Mouse (Mus musculus): ENCODE data around the gene Col18a1.

Gene Col18a1

DNA sequence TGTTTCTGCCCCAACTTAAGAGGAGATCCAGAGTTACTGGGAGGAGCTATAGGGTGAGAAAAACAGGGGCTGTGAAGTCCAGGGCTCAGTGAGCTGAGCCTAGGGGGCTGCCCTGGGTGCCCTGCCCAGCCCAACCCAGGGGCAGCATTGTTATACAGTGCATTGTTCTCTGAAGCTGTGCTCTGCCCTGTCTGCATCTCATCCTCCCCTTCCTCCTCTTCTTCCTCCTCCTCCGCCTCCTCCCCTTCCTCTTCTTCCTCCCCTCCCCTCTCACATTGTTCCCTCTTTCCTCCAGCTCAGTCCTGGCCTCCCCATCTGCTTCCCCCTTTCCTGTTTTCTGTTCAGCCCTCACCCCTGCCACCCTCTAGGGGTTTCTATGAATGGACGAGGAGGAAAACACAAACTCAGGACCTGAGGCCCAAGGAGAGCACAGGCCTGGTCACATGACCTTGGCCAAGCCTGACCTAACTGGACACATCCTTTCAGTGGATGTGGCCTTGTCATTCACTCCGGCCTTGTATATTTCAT lies 16.5 kb upstream of the Col18a1 start:
- in situ Hi-C loops (cut with MseI, MboI), result no loop called here

GRCm38 (mm10) chr10:77180110-77180509 lies 13.8 kb upstream of the Col18a1 start:
- in situ Hi-C loops (cut with MseI, MboI), result no loop called here

GRCm38 (mm10) chr10:77178691-77179090 lies 12.3 kb upstream of the Col18a1 start:
- in situ Hi-C loops (cut with MseI, MboI), result no loop called here

- in situ Hi-C loops (cut with MseI, MboI), result no loop called here
Measured at GRCm38 (mm10) chr10:77170400-77170799, 4.1 kb upstream of the Col18a1 start.

DNA sequence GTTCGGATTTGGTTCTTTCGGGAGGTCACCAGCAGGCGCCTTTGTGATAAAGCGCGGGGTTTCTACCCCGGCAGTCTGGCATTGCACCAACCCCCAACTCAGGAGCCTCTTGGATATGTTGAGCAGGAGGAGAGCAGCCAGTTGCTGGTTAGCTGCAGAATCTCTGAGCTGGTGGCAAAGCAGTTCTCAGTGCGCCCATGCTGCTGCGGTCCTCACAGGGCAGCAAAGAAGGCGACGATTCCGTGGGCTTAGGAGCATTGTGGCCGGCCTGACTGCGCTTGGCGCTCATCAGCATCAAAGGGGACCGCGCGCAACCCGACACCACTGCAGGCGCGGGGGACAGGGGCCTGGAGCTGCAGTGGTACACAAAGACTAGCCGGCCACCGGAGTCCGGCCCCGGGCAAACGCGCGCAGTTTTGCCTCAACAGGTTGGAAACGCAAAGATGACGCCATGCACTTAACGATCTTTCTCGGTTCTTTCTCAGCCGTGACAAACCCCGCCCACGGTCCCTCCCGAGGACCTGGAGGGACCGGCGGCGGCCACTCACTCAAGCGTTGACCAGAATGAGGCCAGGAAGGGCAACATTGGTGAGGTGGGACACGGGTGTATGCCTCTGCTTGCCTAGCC lies 916 bp downstream of the Col18a1 start:
- in situ Hi-C loops (cut with MseI, MboI), result no loop called here

DNA sequence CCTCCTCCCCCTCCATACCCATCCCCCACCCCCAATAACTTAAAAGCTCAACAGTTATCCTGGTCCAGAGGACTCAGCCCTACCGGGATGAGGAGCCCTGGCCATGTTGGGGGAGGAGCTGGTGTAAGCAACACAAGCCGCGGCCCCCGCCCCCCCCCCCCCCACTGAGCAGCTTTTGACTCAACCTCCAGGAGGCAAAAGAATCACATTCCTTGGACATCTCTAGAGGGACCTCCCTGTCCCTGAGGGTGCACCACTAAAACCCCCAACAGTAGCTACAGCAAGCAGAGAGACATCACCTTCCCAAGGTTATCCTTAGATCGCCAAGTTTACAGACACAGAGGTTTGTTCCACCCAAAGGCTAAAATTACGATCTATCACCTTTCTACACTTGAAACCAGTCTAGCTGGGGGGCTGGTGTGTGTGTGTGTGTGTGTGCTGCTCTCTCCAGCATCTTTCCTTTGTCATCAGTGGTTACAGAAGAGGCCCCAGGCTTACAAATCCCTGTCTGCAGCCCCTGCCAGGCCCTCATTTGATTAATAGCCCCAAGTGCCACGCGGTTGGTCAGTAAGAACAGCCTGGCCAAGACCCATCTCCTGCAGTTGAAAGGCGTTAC lies 1.8 kb downstream of the Col18a1 start:
- in situ Hi-C loops (cut with MseI, MboI), result no loop called here

- in situ Hi-C loops (cut with MseI, MboI), result no loop called here
Measured at GRCm38 (mm10) chr10:77164041-77164436, 2.3 kb downstream of the Col18a1 start.

- in situ Hi-C loops (cut with MseI, MboI), result no loop called here
Measured at GRCm38 (mm10) chr10:77163392-77163977, 2.9 kb downstream of the Col18a1 start.

DNA sequence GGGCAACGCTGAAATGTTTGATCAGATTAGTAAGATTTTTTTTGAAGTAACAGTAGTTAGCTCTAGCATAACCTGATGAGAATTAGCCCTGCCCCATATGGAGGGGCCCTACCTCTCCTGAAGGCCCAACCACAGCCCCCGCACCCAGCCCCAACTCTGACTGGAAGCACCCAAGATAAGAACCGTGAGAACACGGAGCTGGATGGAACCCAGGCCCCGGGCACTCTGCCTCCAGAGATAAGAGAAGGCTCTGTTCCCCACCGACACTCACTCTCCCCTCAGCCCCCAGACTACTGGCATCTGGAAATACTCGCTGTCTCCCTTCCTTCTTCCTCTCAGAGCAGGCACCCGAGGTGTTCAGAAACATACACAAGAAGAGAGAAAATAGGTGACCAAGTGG lies 6.8 kb downstream of the Col18a1 start:
- in situ Hi-C loops (cut with MseI, MboI), result no loop called here

DNA sequence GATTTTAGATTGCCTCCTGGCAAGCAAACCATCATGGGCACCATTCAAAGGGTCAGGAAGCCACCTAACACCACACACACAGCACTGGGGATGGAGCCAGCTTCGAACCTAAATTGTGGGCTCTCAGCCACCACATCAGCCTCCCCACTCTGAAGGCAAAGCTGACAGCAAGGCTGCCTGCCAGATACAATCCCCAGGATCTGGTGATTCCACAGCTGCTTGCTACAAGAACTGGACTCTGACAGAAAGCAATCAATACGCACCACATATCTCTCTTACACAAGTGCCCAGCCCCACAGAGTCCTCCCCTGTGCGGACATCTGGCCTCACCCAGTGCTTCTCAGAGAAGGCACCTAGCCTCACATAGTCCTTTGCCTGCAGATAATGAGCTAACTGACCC lies 7.4 kb downstream of the Col18a1 start:
- in situ Hi-C loops (cut with MseI, MboI), result no loop called here

DNA sequence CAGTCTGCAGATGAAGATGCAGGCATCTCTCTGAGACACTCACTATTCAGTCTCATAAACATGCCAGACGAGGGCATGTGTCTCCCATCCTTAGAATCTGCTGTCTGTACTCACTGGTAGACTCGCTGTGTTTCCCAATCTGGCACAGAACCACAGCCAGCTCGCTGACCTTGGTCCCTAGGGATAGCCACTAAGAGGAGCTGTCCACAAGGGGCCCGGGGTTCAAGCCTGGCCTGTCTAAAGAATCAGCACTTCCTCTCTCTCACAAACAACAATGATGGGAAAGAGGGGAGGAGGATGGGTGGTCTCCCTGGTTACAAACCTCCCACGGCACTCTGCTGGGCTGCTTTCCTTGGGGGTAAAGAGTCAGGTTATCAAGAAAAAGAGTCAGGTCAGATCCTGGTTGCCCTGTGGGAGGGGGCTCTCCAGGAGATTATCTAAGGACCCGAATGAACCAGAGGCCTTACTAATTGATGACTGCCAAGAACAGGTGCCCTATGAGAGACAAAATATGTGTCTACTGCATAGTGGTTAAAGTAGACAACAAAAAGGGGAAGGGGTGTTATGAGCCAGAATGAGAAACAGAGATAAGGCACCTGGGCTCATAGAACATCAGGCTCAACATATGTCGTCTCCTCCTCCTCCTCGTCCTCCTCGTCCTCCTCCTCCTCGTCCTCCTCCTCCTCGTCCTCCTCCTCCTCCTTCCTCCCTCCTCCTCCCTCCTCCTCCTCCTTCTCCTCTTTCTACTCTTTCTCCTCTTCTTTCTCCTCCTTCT lies 8.9 kb downstream of the Col18a1 start:
- in situ Hi-C loops (cut with MseI, MboI), result no loop called here

DNA sequence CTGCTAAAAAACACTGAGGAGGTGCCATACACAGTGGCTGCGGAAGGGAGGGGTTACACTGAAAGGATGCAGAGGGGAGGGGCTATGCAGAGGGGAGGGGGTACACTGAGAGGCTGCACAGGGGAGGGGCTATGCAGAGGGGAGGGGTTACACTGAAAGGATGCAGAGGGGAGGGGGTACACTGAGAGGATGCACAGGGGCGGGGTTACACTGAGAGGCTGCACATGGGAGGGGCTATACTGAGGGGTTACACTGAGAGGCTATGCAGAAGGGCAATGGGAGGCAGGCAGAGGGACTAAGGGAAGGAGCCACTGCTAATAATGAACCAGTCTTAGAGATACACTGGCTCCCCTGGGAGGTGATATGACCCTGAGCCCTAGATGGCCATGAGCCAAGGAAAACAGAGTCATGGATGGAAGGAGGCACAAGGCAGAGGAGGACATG lies 14.1 kb downstream of the Col18a1 start:
- in situ Hi-C loops (cut with MseI, MboI), result no loop called here

DNA sequence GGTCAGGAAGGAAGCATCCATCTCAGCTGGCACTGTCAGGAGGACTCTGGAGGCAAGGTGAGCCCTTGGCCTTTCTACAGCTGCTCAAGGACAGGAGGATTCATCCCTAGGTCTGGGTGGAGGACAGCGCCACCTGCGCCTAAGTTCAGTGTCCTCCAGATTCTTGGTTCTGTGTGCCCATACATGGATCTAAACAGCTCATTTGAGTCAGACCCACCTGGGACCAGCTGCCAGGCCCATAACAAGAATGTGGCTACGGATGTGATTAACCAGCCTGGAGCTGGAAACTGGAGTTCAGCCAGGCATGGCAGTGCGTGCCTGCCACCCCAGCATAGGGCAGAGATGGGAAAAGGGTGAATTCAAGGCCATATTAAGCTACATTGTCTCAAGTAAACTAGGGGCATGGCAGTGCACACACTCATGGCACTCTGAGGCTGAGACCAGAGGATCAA lies 14.8 kb downstream of the Col18a1 start:
- in situ Hi-C loops (cut with MseI, MboI), result no loop called here

DNA sequence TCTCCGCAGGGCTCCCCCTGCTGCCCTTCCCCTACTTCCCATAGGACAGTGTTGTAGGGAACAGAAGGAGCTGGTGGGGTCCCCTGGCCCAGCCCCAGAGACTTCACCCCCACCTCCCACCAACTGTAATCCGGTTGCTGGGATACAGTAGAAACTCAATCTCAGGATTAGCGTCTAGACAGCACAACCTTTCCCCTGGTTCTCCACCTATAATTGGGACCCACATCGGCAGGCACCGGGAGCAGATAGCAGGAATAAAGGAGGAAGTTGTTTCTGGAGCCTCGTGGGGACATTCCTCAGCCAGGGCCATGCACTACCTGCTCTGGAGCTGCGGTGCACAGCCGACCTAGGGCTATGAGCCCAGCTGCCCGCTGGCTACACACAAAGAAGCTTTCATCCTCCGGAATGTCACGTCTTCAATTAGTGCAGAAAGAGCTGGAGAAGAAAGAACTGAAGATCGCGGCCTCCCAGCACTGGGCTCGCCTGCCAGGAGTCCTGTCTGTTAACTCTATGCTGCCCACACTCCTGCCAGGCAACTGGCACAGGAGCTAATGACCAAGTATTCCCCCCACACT lies 15.3 kb downstream of the Col18a1 start:
- in situ Hi-C loops (cut with MseI, MboI), result no loop called here

- in situ Hi-C loops (cut with MseI, MboI), result no loop called here
Measured at GRCm38 (mm10) chr10:77150016-77150415, 16.3 kb downstream of the Col18a1 start.

DNA sequence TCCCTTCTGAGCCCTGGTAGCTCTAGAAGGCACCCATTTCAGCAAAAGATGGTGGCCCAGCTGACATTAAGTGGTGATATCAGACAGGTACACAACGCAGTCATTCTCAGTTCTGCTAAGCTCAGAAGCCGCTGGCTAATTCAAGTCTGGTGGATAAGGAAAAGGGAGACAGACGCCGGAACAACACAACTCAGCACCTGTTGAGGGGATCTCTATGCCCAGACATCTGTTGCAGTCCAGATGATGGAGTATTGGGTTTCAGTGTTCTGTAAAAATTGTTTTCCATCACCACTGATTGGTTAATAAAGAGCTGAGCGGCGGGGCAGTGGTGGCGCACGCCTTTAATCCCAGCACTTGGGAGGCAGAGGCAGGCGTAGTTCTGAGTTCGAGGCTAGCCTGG lies 18.8 kb downstream of the Col18a1 start:
- in situ Hi-C loops (cut with MseI, MboI), result no loop called here

DNA sequence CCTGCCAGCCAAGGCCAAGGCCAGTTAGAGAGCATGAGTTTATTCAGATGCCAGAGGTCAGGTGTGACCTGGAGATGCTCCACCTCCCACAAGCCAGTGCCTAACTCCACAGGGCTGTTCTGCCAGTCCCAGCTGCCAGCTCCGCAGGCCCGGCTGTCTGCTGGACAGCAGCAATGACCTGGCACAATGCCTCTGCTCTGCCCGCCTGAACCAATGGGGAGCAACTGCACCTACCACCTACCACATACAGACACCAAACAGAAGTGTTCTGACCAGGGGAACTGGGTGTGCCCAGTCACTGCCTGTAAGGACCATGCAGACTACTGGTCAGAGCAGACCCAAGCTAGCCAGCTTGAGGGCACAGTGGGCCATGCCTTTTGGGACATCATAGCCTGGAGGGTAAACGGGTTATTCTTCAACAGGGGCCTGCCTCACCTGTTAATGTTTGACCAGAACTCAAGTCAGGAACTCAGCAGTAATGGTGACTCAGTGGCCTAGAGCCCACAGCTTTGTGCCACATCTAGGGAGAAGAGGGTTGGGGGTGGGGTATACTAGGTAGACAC lies 19.4 kb downstream of the Col18a1 start:
- in situ Hi-C loops (cut with MseI, MboI), result no loop called here

DNA sequence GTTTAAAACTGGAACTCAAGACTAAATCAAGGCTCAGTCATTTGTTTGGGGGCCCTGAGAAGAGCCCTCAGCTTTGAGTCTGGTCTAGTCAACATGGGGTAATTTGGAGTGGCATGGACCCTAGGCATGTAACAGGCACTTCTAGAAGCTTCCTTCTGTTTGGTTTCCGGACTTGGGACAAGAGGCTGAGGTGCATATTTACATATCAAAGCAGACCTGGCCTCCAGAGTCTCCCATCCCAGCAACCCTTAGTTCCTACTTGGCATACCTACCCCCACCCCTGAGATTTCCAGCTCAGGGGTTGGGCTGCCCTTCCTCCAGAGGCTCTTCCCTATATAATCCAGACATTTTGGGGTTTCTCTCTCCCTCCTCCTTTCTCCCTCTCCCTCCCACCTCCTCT lies 20.4 kb downstream of the Col18a1 start:
- in situ Hi-C loops (cut with MseI, MboI), result no loop called here

GRCm38 (mm10) chr10:77144372-77144771 lies 22.0 kb downstream of the Col18a1 start:
- in situ Hi-C loops (cut with MseI, MboI), result no loop called here

GRCm38 (mm10) chr10:77142328-77142727 lies 24.0 kb downstream of the Col18a1 start:
- in situ Hi-C loops (cut with MseI, MboI), result no loop called here

- in situ Hi-C loops (cut with MseI, MboI), result no loop called here
Measured at GRCm38 (mm10) chr10:77138304-77138703, 28.0 kb downstream of the Col18a1 start.

- in situ Hi-C loops (cut with MseI, MboI), result no loop called here
Measured at GRCm38 (mm10) chr10:77136205-77136604, 30.1 kb downstream of the Col18a1 start.

All from mouse trophoblast stem cell (cell line).